Mouse (Mus musculus): ENCODE measurements around the gene Usp44.

DNA sequence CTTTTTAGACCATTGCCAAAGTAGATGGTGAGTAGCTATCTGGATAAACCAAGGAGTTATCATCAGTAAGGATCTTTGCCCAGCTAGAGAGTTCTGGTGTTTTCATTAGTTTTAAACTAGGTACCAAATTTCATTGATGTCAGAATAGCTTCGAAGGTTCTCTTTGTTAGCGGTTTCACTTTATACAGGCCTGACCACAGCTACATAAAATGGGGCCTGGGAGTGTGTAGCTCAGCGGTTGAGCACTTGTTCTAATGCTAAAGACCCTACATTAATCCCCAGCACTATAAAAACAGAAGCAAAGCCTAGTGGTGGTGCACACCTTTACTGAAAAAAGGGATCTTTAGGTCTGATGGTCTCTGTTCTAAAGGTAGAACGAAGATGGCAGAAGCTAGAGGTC is 59.2 kb downstream of the Usp44 start:
- TF ChIP-seq CTCF (IDR thresholded peaks at IDR 0.05; ENCODE audit: control insufficient read depth, insufficient read depth, low read length) (no peak), POLR2A (IDR thresholded peaks at IDR 0.05; ENCODE audit: borderline replicate concordance, control insufficient read depth, low read depth, low read length) (no peak)

Measured in bone marrow, adult 2 months (tissue).